Mouse (Mus musculus) G1E (cell line): ENCODE data around the gene Crisp4. TPM values are rescaled to one million over a fixed set of nuclear protein-coding genes. Genes with fewer than 3 reads are reported as not detected.
A peak's percentile ranks its signal among the peaks of the same experiment; 100 is the strongest.

Experiments
- ATAC-seq: 2 replicates; pipeline ENCODE4 v1.8.0; 2016; ENCODE audit warnings: mild to moderate bottlenecking; ENCODE audit not compliant: insufficient number of reproducible peaks, poor library complexity, low FRiP score, severe bottlenecking; ENCODE audit errors: extremely low read depth
- DNase-seq: peaks from one replicate; pipeline ENCODE4 v3.0.0; 2012; ENCODE audit warnings: low spot score
- H3K27me3 ChIP-seq: 2 replicates; pipeline ENCODE4 v1.6.1; 2012; ENCODE audit warnings: mild to moderate bottlenecking, low read length, inconsistent platforms; ENCODE audit not compliant: insufficient read depth
- H3K36me3 ChIP-seq: replicated peaks from 2 replicates; pipeline ENCODE3; 2012; ENCODE audit warnings: mild to moderate bottlenecking, inconsistent platforms
- H3K4me1 ChIP-seq: 2 replicates; pipeline ENCODE4 v1.6.1; 2012; ENCODE audit warnings: low read depth, low read length, inconsistent platforms, mixed read lengths; ENCODE audit not compliant: insufficient read depth
- H3K4me3 ChIP-seq: 2 replicates; pipeline ENCODE4 v1.5.1; 2012; ENCODE audit warnings: low read depth, mild to moderate bottlenecking, inconsistent platforms, low read length, moderate library complexity, mixed read lengths
- H3K9me3 ChIP-seq: replicated peaks from 2 replicates; pipeline ENCODE4 v1.6.1; 2012; ENCODE audit warnings: inconsistent platforms
- CTCF ChIP-seq: IDR thresholded peaks from 2 replicates; pipeline ENCODE4 v1.5.1; 2012; ENCODE audit warnings: low read depth, low read length, inconsistent platforms, mixed read lengths
- GATA1 ChIP-seq: IDR thresholded peaks from 2 replicates; pipeline ENCODE4 v1.6.1; 2012; ENCODE audit warnings: borderline replicate concordance, low read length, inconsistent platforms, mixed read lengths
- GATA2 ChIP-seq: IDR thresholded peaks from 2 replicates; pipeline ENCODE4 v1.6.1; 2012; ENCODE audit warnings: low read depth, low read length, inconsistent platforms, borderline replicate concordance
- POLR2AphosphoS5 ChIP-seq: IDR thresholded peaks from 2 replicates; pipeline ENCODE4 v1.6.1; 2012; ENCODE audit warnings: low read depth, low read length, inconsistent platforms; ENCODE audit not compliant: insufficient replicate concordance
- TAL1 ChIP-seq: conservative IDR thresholded peaks from 2 replicates; pipeline ENCODE4 v1.6.1; 2012; ENCODE audit warnings: low read depth, low read length, inconsistent platforms, mixed read lengths
- polyA plus RNA-seq: library from polyadenylated mRNA; stranded (reverse); fragments of >175 nt; gene quantifications from 2 replicates; pipeline ENCODE4 v1.2.3, GENCODE M21; 2012
- total RNA-seq, 2 experiments: library from RNA; stranded (forward) in 1 of 2; stranded (reverse) in 1 of 2; fragments of 200-1000 nt in 1 of 2; fragments of >200 nt in 1 of 2; fragmentation: Nextera tagmentation in 1 of 2; gene quantifications; 2 replicates each; pipeline ENCODE4 v1.2.3; 2014 to 2017

Crisp4 gene
- total and polyA plus RNA-seq, 3 experiments: 0.44 TPM; not detected in 2

GRCm38 (mm10) chr1:18159082-18159481 lies 13.4 kb upstream of the Crisp4 start:
- H3K9me3 ChIP-seq: 0 out of 2 replicates have a peak, but pooled peaks cover 2% of the 10 kb centered on the region
- ATAC-seq (no peak), DNase-seq (no peak)
- H3K36me3 ChIP-seq: no peaks in the 10 kb centered on the region
- no peak overlapping the region for H3K4me3 ChIP-seq
- H3K4me1 ChIP-seq: no peaks in the 10 kb centered on the region
- TF ChIP-seq GATA1 (no peak), CTCF (no peak), GATA2 (no peak), POLR2AphosphoS5 (no peak), TAL1 (no peak)
- H3K27me3 ChIP-seq: no peaks in the 10 kb centered on the region

GRCm38 (mm10) chr1:18148211-18148610 lies 2.5 kb upstream of the Crisp4 start:
- no peak for ATAC-seq
- Histone ChIP-seq H3K27me3 (no peaks in the 10 kb centered on the region), H3K4me3 (no peak overlapping the region), H3K36me3 (no peaks in the 10 kb centered on the region), H3K9me3 (no peaks in the 10 kb centered on the region), H3K4me1 (no peaks in the 10 kb centered on the region)
- DNase-seq: no peak
- TF ChIP-seq POLR2AphosphoS5: no peak
- no peak for TF ChIP-seq GATA2
- TF ChIP-seq GATA1: no peak
- no peak for TF ChIP-seq TAL1
- TF ChIP-seq CTCF: no peak

GRCm38 (mm10) chr1:18131691-18132090 lies 14.0 kb downstream of the Crisp4 start:
- Histone ChIP-seq H3K36me3 (no peaks in the 10 kb centered on the region), H3K4me3 (no peak overlapping the region), H3K4me1 (no peaks in the 10 kb centered on the region), H3K27me3 (no peaks in the 10 kb centered on the region), H3K9me3 (no peaks in the 10 kb centered on the region)
- ATAC-seq (peak; percentile 40), DNase-seq (no peak)
- TF ChIP-seq GATA2: no peak
- TF ChIP-seq CTCF: no peak
- TF ChIP-seq TAL1: no peak
- TF ChIP-seq POLR2AphosphoS5: no peak
- TF ChIP-seq GATA1: no peak

GRCm38 (mm10) chr1:18129983-18130382 lies 15.7 kb downstream of the Crisp4 start:
- H3K4me1 ChIP-seq: no peaks in the 10 kb centered on the region
- no peaks in the 10 kb centered on the region for H3K27me3 ChIP-seq
- no peak overlapping the region for H3K4me3 ChIP-seq
- H3K9me3 ChIP-seq: no peaks in the 10 kb centered on the region
- H3K36me3 ChIP-seq: no peaks in the 10 kb centered on the region
- no peak for TF ChIP-seq POLR2AphosphoS5
- TF ChIP-seq CTCF: no peak
- TF ChIP-seq GATA2: no peak
- TF ChIP-seq TAL1: no peak
- DNase-seq (no peak), ATAC-seq (no peak)

GRCm38 (mm10) chr1:18106720-18107355 lies 38.9 kb downstream of the Crisp4 start:
- Histone ChIP-seq H3K27me3 (no peaks in the 10 kb centered on the region), H3K9me3 (no peaks in the 10 kb centered on the region), H3K4me1 (no peaks in the 10 kb centered on the region), H3K36me3 (no peaks in the 10 kb centered on the region), H3K4me3 (no peak overlapping the region)
- no peak for TF ChIP-seq GATA1
- no peak for TF ChIP-seq POLR2AphosphoS5
- DNase-seq (no peak), ATAC-seq (0 out of 2 replicates have a peak, but pooled peaks have one; percentile 15)

- no peak for TF ChIP-seq GATA1
- TF ChIP-seq TAL1: no peak
- TF ChIP-seq GATA2: no peak
- TF ChIP-seq CTCF: no peak
- TF ChIP-seq POLR2AphosphoS5: no peak
- no peak for ATAC-seq
- Histone ChIP-seq H3K4me3 (no peak overlapping the region), H3K4me1 (no peaks in the 10 kb centered on the region), H3K36me3 (no peaks in the 10 kb centered on the region), H3K27me3 (no peaks in the 10 kb centered on the region), H3K9me3 (no peaks in the 10 kb centered on the region)
- no peak for DNase-seq
Observed at GRCm38 (mm10) chr1:18105866-18106529, 39.7 kb downstream of the Crisp4 start.
